ENCODE assay signal across 8 mouse cellular contexts in genomic region chr1:152089526-152089925, GRCm38 (mm10). TPM values are rescaled to one million over a fixed set of nuclear protein-coding genes. Genes with fewer than 3 reads are reported as not detected.
DNase-seq lines count a peak whose midpoint lies in the region; ATAC-seq lines count a peak whose summit lies in the region.

No protein-coding gene starts in this region.

- peak overlapping the region; percentile 96 for H3K27ac ChIP-seq in embryonic facial prominence, embryonic 10.5 days (replicated peaks)
- H3K27ac ChIP-seq in heart, embryonic 14.5 days (replicated peaks in 1 of 2; ENCODE audit: control insufficient read depth in 1 of 2, insufficient read depth in 1 of 2, low read depth in 2 of 2, low read length in 2 of 2) = peak overlapping the region; percentile 90 to 91
- H3K27ac ChIP-seq in liver, embryonic 16.5 days (ENCODE audit: low read length) = no peak overlapping the region
- peak overlapping the region; percentile 99 for H3K27ac ChIP-seq in neural tube, embryonic 14.5 days (ENCODE audit: low read depth, low read length)

- H3K27me3 ChIP-seq in embryonic facial prominence, embryonic 10.5 days (replicated peaks; ENCODE audit: low read depth, poor library complexity, severe bottlenecking) = no peaks in the 10 kb centered on the region; the same call in 1 of the 2 replicates
- H3K27me3 ChIP-seq in heart, embryonic 14.5 days (ENCODE audit: control insufficient read depth, insufficient read depth, low read length) = no peaks in the 10 kb centered on the region
- peaks cover 47% of the 10 kb centered on the region for H3K27me3 ChIP-seq in liver, embryonic 16.5 days (ENCODE audit: control insufficient read depth, insufficient read depth, low read depth, low read length)
- no peaks in the 10 kb centered on the region for H3K27me3 ChIP-seq in neural tube, embryonic 14.5 days (ENCODE audit: control insufficient read depth, insufficient read depth, low read length)

- peak overlapping the region; percentile 87 for H3K4me3 ChIP-seq in embryonic facial prominence, embryonic 10.5 days
- H3K4me3 ChIP-seq in heart, embryonic 14.5 days (ENCODE audit: control insufficient read depth in 1 of 2, insufficient read depth in 1 of 2, low read depth in 1 of 2, low read length in 2 of 2) = peak overlapping the region; percentile 72 to 77
- H3K4me3 ChIP-seq in liver, embryonic 16.5 days (ENCODE audit: low read depth, low read length) = peak overlapping the region; percentile 68
- peak overlapping the region; percentile 79 for H3K4me3 ChIP-seq in neural tube, embryonic 14.5 days (ENCODE audit: low read depth, low read length)

- no peaks in the 10 kb centered on the region for H3K36me3 ChIP-seq in embryonic facial prominence, embryonic 10.5 days (replicated peaks)
- H3K36me3 ChIP-seq in heart, embryonic 14.5 days (ENCODE audit: control insufficient read depth, insufficient read depth, low read length) = no peaks in the 10 kb centered on the region
- H3K36me3 ChIP-seq in liver, embryonic 16.5 days (ENCODE audit: control insufficient read depth, insufficient read depth) = no peaks in the 10 kb centered on the region
- H3K36me3 ChIP-seq in neural tube, embryonic 14.5 days (ENCODE audit: control insufficient read depth, insufficient read depth, low read length) = no peaks in the 10 kb centered on the region

- peak overlapping the region; percentile 93 for H3K4me2 ChIP-seq in heart, embryonic 14.5 days (ENCODE audit: low read length)
- peak overlapping the region; percentile 70 for H3K4me2 ChIP-seq in liver, embryonic 16.5 days (ENCODE audit: low read depth, low read length)
- H3K4me2 ChIP-seq in neural tube, embryonic 14.5 days (ENCODE audit: low read depth, low read length) = peak overlapping the region; percentile 58

- ATAC-seq in heart, embryonic 14.5 days (ENCODE audit: insufficient number of reproducible peaks, insufficient read depth, low FRiP score, low read depth) = peak; percentile 0; the same call in 1 of the 2 replicates
- no peak for ATAC-seq in liver, embryonic 16.5 days (ENCODE audit: low read depth)
- ATAC-seq in neural tube, embryonic 14.5 days (ENCODE audit: low read depth) = peak; percentile 38

- 0% methylated on average over 25 of the region's 25 CpGs for WGBS in embryonic facial prominence, embryonic 10.5 days
- WGBS in heart, embryonic 14.5 days = 0% methylated on average over 21 of the region's 25 CpGs
- WGBS in liver, embryonic 16.5 days (ENCODE audit: insufficient replicate concordance) = 1% methylated on average over 25 of the region's 25 CpGs
- 2% methylated on average over 18 of the region's 25 CpGs for WGBS in neural tube, embryonic 14.5 days

- DNase-seq in 3134 (ENCODE audit: extremely low read depth, insufficient read length, low spot score) = peak; percentile 74
- peak; percentile 74 for DNase-seq in Muller cell, postnatal 12 days (ENCODE audit: inconsistent ontology term)
- peak; percentile 74 for DNase-seq in embryonic facial prominence, embryonic 10.5 days (ENCODE audit: low spot score)
- peak; percentile 64 to 70 for DNase-seq in kidney, postnatal 4 days
- peak; percentile 41 to 50 for DNase-seq in thymus, postnatal 10 days (ENCODE audit: low spot score in 2 of 2)

- peaks cover 59% of the 10 kb centered on the region for H3K4me1 ChIP-seq in embryonic facial prominence, embryonic 10.5 days
- H3K4me1 ChIP-seq in heart, embryonic 14.5 days (ENCODE audit: control insufficient read depth in 2 of 2, insufficient read depth in 2 of 2, low read length in 2 of 2) = peaks cover 14 to 34% of the 10 kb centered on the region in 2 experiments
- peaks cover 3% of the 10 kb centered on the region for H3K4me1 ChIP-seq in liver, embryonic 16.5 days (ENCODE audit: control insufficient read depth, low read depth, low read length)
- H3K4me1 ChIP-seq in neural tube, embryonic 14.5 days (ENCODE audit: control insufficient read depth, insufficient read depth, low read length) = peaks cover 36% of the 10 kb centered on the region

- peak overlapping the region; percentile 92 for H3K9ac ChIP-seq in heart, embryonic 14.5 days (ENCODE audit: low read length)
- H3K9ac ChIP-seq in liver, embryonic 16.5 days (ENCODE audit: low read depth, low read length) = peak overlapping the region; percentile 61
- peak overlapping the region; percentile 97 for H3K9ac ChIP-seq in neural tube, embryonic 14.5 days (replicated peaks; ENCODE audit: low read depth, low read length)

- no peaks in the 10 kb centered on the region for H3K9me3 ChIP-seq in embryonic facial prominence, embryonic 10.5 days
- H3K9me3 ChIP-seq in heart, embryonic 14.5 days (ENCODE audit: control insufficient read depth, low read length) = no peaks in the 10 kb centered on the region
- no peaks in the 10 kb centered on the region for H3K9me3 ChIP-seq in liver, embryonic 16.5 days (replicated peaks; ENCODE audit: control insufficient read depth, low read length)
- no peaks in the 10 kb centered on the region for H3K9me3 ChIP-seq in neural tube, embryonic 14.5 days (ENCODE audit: control insufficient read depth, low read length)

RNA-seq across cellular contexts. Expression of gene 1700025G04Rik, which starts 0.4 kb away (rescaled TPM):
- 14.7 and 15.0 TPM in 2 replicates for polyA plus RNA-seq in embryonic facial prominence, embryonic 10.5 days (2016; fragmentation: Nextera tagmentation; extraction: Ambion mirVana)
- polyA plus RNA-seq in heart, embryonic 14.5 days (2014; fragmentation: Nextera tagmentation; extraction: Ambion mirVana) = 35.7 and 36.9 TPM in 2 replicates
- polyA plus RNA-seq in liver, embryonic 16.5 days (2015; fragmentation: Nextera tagmentation; extraction: Ambion mirVana) = 2.0 and 2.3 TPM in 2 replicates
- 29.1 and 30.2 TPM in 2 replicates for polyA plus RNA-seq in neural tube, embryonic 14.5 days (2014; fragmentation: Nextera tagmentation; extraction: Ambion mirVana)
